8 mouse cellular contexts compared by ENCODE assay signal in genomic region chr9:34488267-34488666, GRCm38 (mm10). TPM values are rescaled to one million over a fixed set of nuclear protein-coding genes. Genes with fewer than 3 reads are reported as not detected.
DNase-seq lines count a peak whose midpoint lies in the region; ATAC-seq and TF ChIP-seq lines count a peak whose summit lies in the region.

No protein-coding gene starts in this region.

- no peaks in the 10 kb centered on the region for H3K36me3 ChIP-seq in liver, embryonic 12.5 days

- no peak for DNase-seq in gastrocnemius, adult 2 months
- no peak for DNase-seq in gastrocnemius, postnatal 4 days (ENCODE audit: low spot score in 2 of 2)
- peak; percentile 32 to 48 for DNase-seq in right cerebral cortex, postnatal 10 days (ENCODE audit: low spot score in 2 of 2)
- no peak for DNase-seq in right cerebral cortex, adult 18-20 months
- DNase-seq in yolk sac, embryonic 10.5 days (ENCODE audit: low spot score) = peak; percentile 2
- DNase-seq in kidney, postnatal 4 days = no peak

- WGBS in liver, embryonic 12.5 days (ENCODE audit: insufficient replicate concordance) = under 1% methylated on average over 9 of the region's 9 CpGs

- H3K4me2 ChIP-seq in liver, embryonic 12.5 days = peak overlapping the region; percentile 64

- no peaks in the 10 kb centered on the region for H3K9me3 ChIP-seq in liver, embryonic 12.5 days (replicated peaks)

- no peak for TF ChIP-seq CTCF in gastrocnemius, adult 2 months (IDR thresholded peaks at IDR 0.05)

- H3K4me1 ChIP-seq in liver, embryonic 12.5 days = no peaks in the 10 kb centered on the region

- H3K4me3 ChIP-seq in gastrocnemius, adult 2 months = peak overlapping the region; percentile 75
- peak overlapping the region; percentile 48 for H3K4me3 ChIP-seq in liver, embryonic 12.5 days

- no peak overlapping the region; the same call in 1 of the 2 replicates for H3K27ac ChIP-seq in gastrocnemius, adult 2 months
- no peak overlapping the region for H3K27ac ChIP-seq in liver, embryonic 12.5 days

- ATAC-seq in liver, embryonic 12.5 days = no peak
- no peak for ATAC-seq in megakaryocyte progenitor cell, adult 5-6 weeks (replicated peaks; ENCODE audit: poor library complexity)

- H3K27me3 ChIP-seq in liver, embryonic 12.5 days (replicated peaks) = peaks cover 78% of the 10 kb centered on the region

- no peak overlapping the region for H3K9ac ChIP-seq in liver, embryonic 12.5 days

- intact Hi-C loops in gastrocnemius, adult 2 months (cut with DNase I) = no loop called here

RNA-seq across cellular contexts. Expression of gene Kirrel3, which starts 2.6 kb away (rescaled TPM):
- total RNA-seq in gastrocnemius, adult 2 months (2021) = under 1 TPM; 0.61 to 0.77 TPM
- total RNA-seq in gastrocnemius, postnatal 4 days (2021) = 1 to 10 TPM; 2.0 to 2.7 TPM
- polyA plus RNA-seq in liver, embryonic 12.5 days (2016; fragmentation: Nextera tagmentation; extraction: Ambion mirVana) = 0.36 and 0.46 TPM in 2 replicates
- not detected in 2 replicates for total RNA-seq in megakaryocyte progenitor cell, adult 5-6 weeks (2015)
- total RNA-seq in megakaryocyte progenitor cell, adult 5-6 weeks (2017) = 0.03 TPM in 1 of 2 replicates, not detected in the other

Comparison
In these comparisons a context has a peak if more than half of its experiments do, and no peak if none do; other contexts are left out.
1. DNase-seq: peak in right cerebral cortex, postnatal 10 days (2 of 2) and yolk sac, embryonic 10.5 days (single experiment); none in gastrocnemius, adult 2 months (single experiment), gastrocnemius, postnatal 4 days (0 of 2), right cerebral cortex, adult 18-20 months (single experiment) and kidney, postnatal 4 days (0 of 2).